Mouse (Mus musculus) kidney, adult 11 months (tissue): ENCODE data around the gene Grik1.

ENCODE experiments used
- DNase-seq: peaks from one replicate; pipeline ENCODE4 v3.0.0; 2022

The Grik1 gene

DNA sequence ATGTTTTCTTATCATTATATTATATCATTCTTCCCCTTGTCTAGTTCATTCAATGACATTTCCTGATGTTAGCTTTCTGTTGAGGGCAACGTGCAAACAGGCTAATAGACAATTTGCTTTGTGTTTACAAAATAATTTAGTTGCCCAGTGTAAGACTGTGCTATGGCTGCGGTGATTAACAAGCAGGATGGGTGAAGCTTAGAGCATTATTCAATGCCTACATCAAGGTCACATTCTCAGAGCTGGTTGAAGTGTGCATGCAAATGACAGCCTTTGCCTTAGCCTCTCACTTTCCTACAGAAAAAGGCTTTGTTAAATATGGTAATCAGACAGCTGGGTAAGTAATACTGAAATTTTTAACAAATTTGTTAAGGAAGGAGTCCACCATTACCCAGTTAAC, 438.5 kb downstream of the Grik1 start:
- DNase-seq, result no peak

- DNase-seq, result no peak
These were observed 441.3 kb downstream of the Grik1 start for GRCm38 (mm10) chr16:87848799-87849198.
